Comparison of ENCODE assay signal across 9 mouse cellular contexts in the genomic region with DNA sequence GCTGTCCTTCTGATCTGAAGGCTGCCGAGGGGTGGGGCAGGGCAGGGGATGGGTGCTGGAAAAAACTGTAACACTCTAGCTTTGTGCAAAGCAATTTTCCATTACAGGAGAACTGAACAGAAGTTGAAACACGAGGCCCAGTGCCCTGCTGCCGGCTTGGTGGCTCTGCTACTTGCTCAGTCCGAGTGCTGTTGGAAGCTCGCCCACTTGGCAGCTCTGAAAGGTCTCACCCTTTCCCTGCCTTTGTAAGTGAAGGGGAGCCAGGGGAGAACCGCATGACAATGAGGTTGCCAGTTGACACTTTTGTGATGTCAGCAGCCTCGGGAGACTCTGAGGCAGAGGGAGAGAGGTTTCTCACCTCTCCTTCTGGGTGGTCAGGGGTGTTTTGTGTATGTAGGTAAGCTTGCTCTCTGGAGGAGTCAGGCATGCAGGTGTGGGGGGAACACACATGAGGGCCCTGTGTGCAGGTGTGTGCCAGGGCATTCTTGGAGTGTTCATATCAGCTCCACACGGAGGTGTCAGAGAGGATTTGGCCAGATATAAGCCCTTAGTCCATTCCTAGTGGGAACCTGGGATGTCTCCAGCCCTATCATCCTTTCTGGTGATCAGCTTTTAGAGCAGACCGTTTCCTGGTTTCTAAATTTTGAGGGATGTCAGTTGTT. TPM values are rescaled to one million over a fixed set of nuclear protein-coding genes. Genes with fewer than 3 reads are reported as not detected.
DNase-seq lines count a peak whose midpoint lies in the region; ATAC-seq and TF ChIP-seq lines count a peak whose summit lies in the region.
"Had no signal": no experiment of that assay in that cellular context is flagged by ENCODE, and none has a peak within 500 bp of the region (broad histone marks: within the 10 kb centered on the region; RNA-seq: fewer than 3 reads in every experiment).

Gene Lrrc52 (minus strand): TSS at position 16 of the 662 bp plus-strand sequence.

- no peaks in the 10 kb centered on the region for H3K4me1 ChIP-seq in forebrain, postnatal 0 days (ENCODE audit: insufficient read depth)
- H3K4me1 ChIP-seq: megakaryocyte, embryonic 14.5 days had no signal

- H3K4me3 ChIP-seq in left cerebral cortex, adult 2 months, result no peak within 1 kb of the TSS
- no peak within 1 kb of the TSS for H3K4me3 ChIP-seq in forebrain, postnatal 0 days (ENCODE audit: low read depth, low read length)
- H3K4me3 ChIP-seq: megakaryocyte, embryonic 14.5 days had no signal

- WGBS in forebrain, postnatal 0 days, result 25% methylated on average over 9 of the region's 9 CpGs

- H3K9me3 ChIP-seq in forebrain, postnatal 0 days (ENCODE audit: low read length), result no peaks in the 10 kb centered on the region
- H3K9me3 ChIP-seq: megakaryocyte, embryonic 14.5 days had no signal

- peak; percentile 19 to 28 for DNase-seq in left cerebral cortex, adult 2 months (ENCODE audit: extremely low spot score in 1 of 2, low spot score in 2 of 2)
- no peak for DNase-seq in left cerebral cortex, adult 11 months (ENCODE audit: low spot score)
- DNase-seq in adrenal gland, postnatal 36 days, result peak; percentile 78 to 82
- DNase-seq in forebrain, postnatal 0 days, result peak; percentile 64
- peak; percentile 71 to 83 for DNase-seq in kidney, adult 8-10 months
- DNase-seq in lung, postnatal 36 days, result peak; percentile 64
- DNase-seq in spleen, postnatal 4 days (ENCODE audit: low spot score in 2 of 2), result no peak
- DNase-seq in yolk sac, embryonic 10.5 days (ENCODE audit: low spot score), result no peak

- H3K36me3 ChIP-seq in forebrain, postnatal 0 days (ENCODE audit: insufficient read depth), result no peaks in the 10 kb centered on the region

- H3K4me2 ChIP-seq in forebrain, postnatal 0 days (ENCODE audit: low read depth), result no peak within 1 kb of the TSS

- H3K9ac ChIP-seq in forebrain, postnatal 0 days, result no peak within 1 kb of the TSS

- no peak within 1 kb of the TSS for H3K27ac ChIP-seq in left cerebral cortex, adult 2 months
- H3K27ac ChIP-seq in forebrain, postnatal 0 days (ENCODE audit: low read depth, low read length), result no peak within 1 kb of the TSS

- peak; percentile 70 for ATAC-seq in forebrain, postnatal 0 days

- H3K27me3 ChIP-seq in forebrain, postnatal 0 days (ENCODE audit: insufficient read depth, low read length), result no peaks in the 10 kb centered on the region

- TF ChIP-seq CTCF in left cerebral cortex, adult 2 months (IDR thresholded peaks at IDR 0.05), result no peak
- TF ChIP-seq CTCF in forebrain, postnatal 0 days (IDR thresholded peaks at IDR 0.05; ENCODE audit: low read depth), result no peak

- intact Hi-C loops in left cerebral cortex, adult 2 months (cut with DNase I), result no loop called here

RNA-seq across cellular contexts. Expression of gene Lrrc52, which starts in this region (rescaled TPM):
- not detected for total RNA-seq in left cerebral cortex, adult 2 months (2021)
- under 1 TPM in 1 of 2 experiments, not detected in 1; 0.23 TPM for total RNA-seq in adrenal gland, postnatal 36 days (2021)
- not detected in 2 replicates for total RNA-seq in forebrain, postnatal 0 days (2014; rRNA removed)
- not detected in 2 replicates for polyA plus RNA-seq in forebrain, postnatal 0 days (2015; fragmentation: Nextera tagmentation; extraction: Ambion mirVana)

Comparison
In these comparisons a context has a peak if more than half of its experiments do, and no peak if none do; other contexts are left out.
1. Peak in DNase-seq in left cerebral cortex, adult 2 months; RNA of the gene not detected or under 1 TPM.
2. Peak in DNase-seq in adrenal gland, postnatal 36 days; RNA of the gene not detected or under 1 TPM.
3. Peak in DNase-seq and ATAC-seq in forebrain, postnatal 0 days; RNA of the gene not detected or under 1 TPM.
4. DNase-seq: peak in kidney, adult 8-10 months (2 of 2) and lung, postnatal 36 days (single experiment); none in left cerebral cortex, adult 11 months (single experiment), spleen, postnatal 4 days (0 of 2) and yolk sac, embryonic 10.5 days (single experiment).